Mouse (Mus musculus) limb, embryonic 13.5 days (tissue): ENCODE results near the gene Hnrnph3. TPM values are rescaled to one million over a fixed set of nuclear protein-coding genes. Genes with fewer than 3 reads are reported as not detected.
A peak's percentile ranks its signal among the peaks of the same experiment; 100 is the strongest.

ENCODE experiments used
- ATAC-seq: fragments of 200-750 bp; cut with Nextera tagmentation; 2 replicates; pipeline ENCODE4 v1.8.0; 2017; ENCODE audit warnings: low read depth, moderate number of reproducible peaks, moderate TSS enrichment; ENCODE audit not compliant: low FRiP score
- H3K27ac ChIP-seq: fragments of 300-500 bp; sonication (generic); 2 replicates; pipeline ENCODE4 v1.5.1; 2015; ENCODE audit warnings: inconsistent platforms, mild to moderate bottlenecking, moderate library complexity
- H3K27me3 ChIP-seq: fragments of 300-500 bp; sonication (generic); 2 replicates; pipeline ENCODE4 v1.6.1; 2015; ENCODE audit warnings: mild to moderate bottlenecking, inconsistent platforms
- H3K36me3 ChIP-seq: fragments of 300-500 bp; sonication (generic); 2 replicates; pipeline ENCODE4 v1.6.1; 2015; ENCODE audit warnings: inconsistent platforms, mild to moderate bottlenecking, moderate library complexity
- H3K4me1 ChIP-seq: fragments of 300-500 bp; sonication (generic); 2 replicates; pipeline ENCODE4 v1.6.1; 2015; ENCODE audit warnings: inconsistent platforms
- H3K4me2 ChIP-seq: fragments of 300-500 bp; sonication (generic); replicated peaks from 2 replicates; pipeline ENCODE4 v1.6.1; 2015; ENCODE audit warnings: inconsistent platforms, mild to moderate bottlenecking, moderate library complexity
- H3K4me3 ChIP-seq: fragments of 300-500 bp; sonication (generic); 2 replicates; pipeline ENCODE4 v1.5.1; 2015; ENCODE audit warnings: moderate library complexity, mild to moderate bottlenecking, inconsistent platforms
- H3K9ac ChIP-seq: fragments of 300-500 bp; sonication (generic); 2 replicates; pipeline ENCODE4 v1.6.1; 2015; ENCODE audit warnings: mild to moderate bottlenecking, inconsistent platforms
- H3K9me3 ChIP-seq: fragments of 300-500 bp; sonication (generic); 2 replicates; pipeline ENCODE4 v1.6.1; 2016; ENCODE audit warnings: inconsistent platforms
- WGBS: fragments of 180-500 bp; shearing (Covaris S2); methylation state at CpG from one replicate; pipeline ENCODE4 v1.1.7; 2015; 5-methylcytosine and 5-hydroxymethylcytosine counted together
- polyA plus RNA-seq: library from polyadenylated mRNA; unstranded; fragments of >200 nt; fragmentation: Nextera tagmentation; extraction: Ambion mirVana; gene quantifications from 2 replicates; pipeline ENCODE4 v1.2.1, GENCODE M21; 2015

Hnrnph3 gene
- polyA plus RNA-seq, 1 experiment from 2014 or later, result 137 TPM

GRCm38 (mm10) chr10:63026795-63027160 lies 2.8 kb upstream of the Hnrnph3 start:
- peaks cover 20% of the 10 kb centered on the region for H3K4me1 ChIP-seq
- 0 out of 2 replicates have a peak overlapping the region, but pooled peaks have one; percentile 34 for H3K4me2 ChIP-seq
- H3K4me3 ChIP-seq, result no peak overlapping the region
- no peak for ATAC-seq
- no peaks in the 10 kb centered on the region for H3K9me3 ChIP-seq
- no peaks in the 10 kb centered on the region for H3K36me3 ChIP-seq
- H3K27ac ChIP-seq, result no peak overlapping the region
- 85% methylated on average over 6 of the region's 6 CpGs for WGBS
- no peak overlapping the region for H3K9ac ChIP-seq
- H3K27me3 ChIP-seq, result no peaks in the 10 kb centered on the region

GRCm38 (mm10) chr10:63026156-63026794 lies 2.3 kb upstream of the Hnrnph3 start:
- H3K9me3 ChIP-seq, result no peaks in the 10 kb centered on the region
- H3K27me3 ChIP-seq, result no peaks in the 10 kb centered on the region
- H3K4me1 ChIP-seq, result peaks cover 25% of the 10 kb centered on the region
- WGBS, result 31% methylated on average over 8 of the region's 8 CpGs
- no peak overlapping the region for H3K27ac ChIP-seq
- no peak overlapping the region for H3K4me3 ChIP-seq
- H3K4me2 ChIP-seq, result peak overlapping the region; percentile 34; the same call in 1 of the 2 replicates
- H3K9ac ChIP-seq, result no peak overlapping the region
- H3K36me3 ChIP-seq, result no peaks in the 10 kb centered on the region
- ATAC-seq, result no peak

DNA sequence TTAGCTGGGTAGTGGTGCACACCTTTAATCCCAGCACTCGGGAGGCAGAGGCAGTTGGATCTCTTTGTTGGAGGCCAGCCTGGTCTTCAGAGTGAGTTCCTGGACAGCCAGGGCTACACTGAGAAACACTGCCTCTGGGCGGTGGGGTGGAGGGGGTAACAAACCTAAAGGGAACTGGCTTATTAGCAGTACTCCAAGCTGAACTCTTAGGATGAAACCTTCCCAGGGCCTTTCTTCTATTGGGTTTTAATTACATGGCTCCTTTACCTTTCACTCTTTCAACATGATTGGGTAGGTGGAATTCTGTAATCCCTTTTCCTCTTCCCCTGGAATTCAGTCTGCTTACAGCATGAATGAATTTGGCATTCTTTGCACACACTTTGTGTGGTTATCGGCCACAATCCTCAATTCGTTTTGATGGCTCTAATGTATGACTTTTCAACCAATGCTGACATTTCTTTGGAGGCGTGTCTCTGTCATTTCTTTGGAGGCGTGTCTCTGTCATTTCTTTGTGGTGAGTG lies 1.5 kb upstream of the Hnrnph3 start:
- H3K27me3 ChIP-seq, result no peaks in the 10 kb centered on the region
- peaks cover 33% of the 10 kb centered on the region for H3K4me1 ChIP-seq
- H3K9ac ChIP-seq, result 0 out of 2 replicates have a peak overlapping the region, but pooled peaks have one; percentile 8
- peak overlapping the region; percentile 100; the same call in 1 of the 2 replicates for H3K27ac ChIP-seq
- no peak for ATAC-seq
- WGBS, result 50% methylated on average over 6 of the region's 6 CpGs
- no peaks in the 10 kb centered on the region for H3K9me3 ChIP-seq
- no peaks in the 10 kb centered on the region for H3K36me3 ChIP-seq
- H3K4me3 ChIP-seq, result peak overlapping the region; percentile 91; the same call in 1 of the 2 replicates
- H3K4me2 ChIP-seq, result peak overlapping the region; percentile 66

DNA sequence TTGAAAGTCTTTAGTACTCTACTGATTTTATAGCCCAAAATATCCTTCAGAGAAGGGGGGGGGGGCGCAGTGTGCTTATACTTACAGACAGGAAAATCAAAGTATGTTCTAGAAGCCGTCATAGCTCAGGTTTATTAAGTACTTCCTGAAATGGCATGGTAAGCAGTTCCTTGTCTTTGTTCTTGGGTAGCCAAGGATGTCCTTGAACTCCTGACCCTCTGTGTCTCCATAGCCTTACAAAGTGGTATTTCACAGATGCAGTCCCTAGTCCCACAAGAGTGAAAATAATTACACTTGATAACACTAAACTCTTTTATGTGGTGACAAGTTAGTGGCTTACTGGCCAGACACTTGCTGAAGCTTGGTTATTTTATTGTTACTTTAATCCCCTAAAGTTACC lies 999 bp upstream of the Hnrnph3 start:
- Histone ChIP-seq H3K27me3 (no peaks in the 10 kb centered on the region), H3K36me3 (no peaks in the 10 kb centered on the region), H3K4me1 (peaks cover 38% of the 10 kb centered on the region), H3K9me3 (no peaks in the 10 kb centered on the region), H3K27ac (peak overlapping the region; percentile 100), H3K9ac (peak overlapping the region; percentile 79; the same call in 1 of the 2 replicates), H3K4me3 (peak overlapping the region; percentile 91), H3K4me2 (peak overlapping the region; percentile 66)
- 27% methylated on average over 2 of the region's 2 CpGs for WGBS
- ATAC-seq, result no peak

DNA sequence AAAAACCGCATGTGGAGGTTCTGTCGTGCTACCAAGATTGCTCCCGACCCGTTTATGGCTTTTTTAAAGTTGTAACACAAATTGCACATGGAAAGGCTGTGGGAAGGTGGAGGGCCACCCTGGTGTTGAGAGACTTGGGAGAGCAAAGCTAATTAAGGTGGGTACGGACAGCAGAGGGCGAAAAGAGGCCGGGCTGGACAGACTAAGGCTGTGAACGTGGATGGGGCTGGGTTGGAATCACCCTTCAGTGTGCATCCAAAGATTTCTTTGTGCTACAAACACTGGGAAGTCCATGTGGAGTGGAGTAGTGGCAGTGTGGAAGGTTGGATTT lies 528 bp upstream of the Hnrnph3 start:
- H3K9me3 ChIP-seq, result no peaks in the 10 kb centered on the region
- peaks cover 40% of the 10 kb centered on the region for H3K4me1 ChIP-seq
- no peaks in the 10 kb centered on the region for H3K27me3 ChIP-seq
- H3K36me3 ChIP-seq, result no peaks in the 10 kb centered on the region
- H3K9ac ChIP-seq, result peak overlapping the region; percentile 79
- under 1% methylated on average over 8 of the region's 8 CpGs for WGBS
- peak; percentile 18; the same call in 1 of the 2 replicates for ATAC-seq
- H3K4me3 ChIP-seq, result peak overlapping the region; percentile 91
- H3K4me2 ChIP-seq, result peak overlapping the region; percentile 66
- peak overlapping the region; percentile 100 for H3K27ac ChIP-seq

DNA sequence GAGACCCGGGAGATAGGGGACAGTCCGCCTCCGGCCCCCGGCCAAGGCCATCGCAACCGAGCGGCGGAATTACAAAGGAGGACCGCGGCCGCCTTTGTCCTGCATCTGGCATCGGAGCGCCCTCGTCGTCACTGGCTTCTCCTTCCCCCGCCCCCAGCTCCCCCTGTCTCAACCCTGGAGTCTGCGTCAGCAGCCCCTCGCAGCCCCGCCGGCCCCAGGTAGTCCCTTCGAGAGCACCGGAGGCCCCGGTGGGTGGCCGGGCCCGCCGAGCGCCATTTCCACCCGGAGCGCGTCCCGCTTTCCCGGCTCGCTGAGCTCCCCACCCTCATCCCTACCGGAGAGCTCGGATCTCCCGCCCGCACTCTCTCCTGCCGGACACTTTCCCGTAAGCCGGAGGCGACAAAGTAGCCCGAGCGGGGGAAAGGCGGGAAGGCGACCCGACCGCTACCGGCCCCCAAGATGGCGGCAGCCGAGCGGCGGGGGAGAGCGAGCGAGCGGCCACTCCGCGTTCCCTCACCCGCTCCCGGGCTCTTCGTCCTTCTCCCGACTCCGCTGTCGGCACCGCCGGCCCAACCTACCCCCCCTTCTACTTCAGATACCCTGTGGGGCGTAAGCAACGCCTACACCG lies 782 bp downstream of the Hnrnph3 start:
- peak; percentile 16; the same call in 1 of the 2 replicates for ATAC-seq
- H3K9me3 ChIP-seq, result no peaks in the 10 kb centered on the region
- under 1% methylated on average over 65 of the region's 68 CpGs for WGBS
- peak overlapping the region; percentile 100 for H3K27ac ChIP-seq
- H3K9ac ChIP-seq, result peak overlapping the region; percentile 100
- H3K36me3 ChIP-seq, result no peaks in the 10 kb centered on the region
- no peaks in the 10 kb centered on the region for H3K27me3 ChIP-seq
- H3K4me2 ChIP-seq, result peak overlapping the region; percentile 66
- peak overlapping the region; percentile 91 for H3K4me3 ChIP-seq
- H3K4me1 ChIP-seq, result peaks cover 43% of the 10 kb centered on the region

GRCm38 (mm10) chr10:63022541-63023120 lies 1.4 kb downstream of the Hnrnph3 start:
- H3K4me2 ChIP-seq, result peak overlapping the region; percentile 66
- H3K27me3 ChIP-seq, result no peaks in the 10 kb centered on the region
- peak overlapping the region; percentile 100 for H3K9ac ChIP-seq
- H3K4me3 ChIP-seq, result peak overlapping the region; percentile 91
- no peaks in the 10 kb centered on the region for H3K9me3 ChIP-seq
- H3K4me1 ChIP-seq, result peaks cover 43% of the 10 kb centered on the region
- H3K36me3 ChIP-seq, result peaks cover 4% of the 10 kb centered on the region
- peak overlapping the region; percentile 100 for H3K27ac ChIP-seq
- no peak for ATAC-seq
- WGBS, result under 1% methylated on average over 27 of the region's 27 CpGs

DNA sequence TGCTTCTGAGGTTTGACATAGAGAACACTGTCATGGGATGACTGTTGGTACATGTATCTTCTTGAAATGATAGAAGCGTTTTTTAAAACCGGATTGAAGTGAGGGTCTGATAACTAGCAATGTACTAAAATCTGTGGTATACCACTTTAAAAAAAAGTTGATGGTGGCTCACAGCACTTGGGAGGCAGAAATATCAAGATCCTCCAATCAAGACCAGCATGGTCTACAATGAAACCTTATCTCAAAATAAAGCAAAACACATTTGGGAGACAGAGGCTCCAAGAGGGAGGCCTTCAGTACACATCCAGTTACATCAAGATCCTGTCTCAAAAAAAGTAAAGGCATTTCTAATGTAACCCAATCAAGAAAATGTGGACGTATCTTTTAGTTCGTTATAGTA lies 2.3 kb downstream of the Hnrnph3 start:
- Histone ChIP-seq H3K27ac (no peak overlapping the region), H3K36me3 (peaks cover 13% of the 10 kb centered on the region), H3K9me3 (no peaks in the 10 kb centered on the region), H3K9ac (peak overlapping the region; percentile 100; the same call in 1 of the 2 replicates), H3K4me3 (peak overlapping the region; percentile 91), H3K4me2 (peak overlapping the region; percentile 66), H3K4me1 (peaks cover 43% of the 10 kb centered on the region), H3K27me3 (no peaks in the 10 kb centered on the region)
- no peak for ATAC-seq
- WGBS, result 57% methylated on average over 4 of the region's 4 CpGs

GRCm38 (mm10) chr10:63019304-63019703 lies 4.7 kb downstream of the Hnrnph3 start:
- WGBS, result 81% methylated on average over 6 of the region's 6 CpGs
- ATAC-seq, result no peak
- Histone ChIP-seq H3K4me2 (no peak overlapping the region), H3K4me3 (no peak overlapping the region), H3K9me3 (no peaks in the 10 kb centered on the region), H3K36me3 (peaks cover 35% of the 10 kb centered on the region), H3K27me3 (no peaks in the 10 kb centered on the region), H3K27ac (no peak overlapping the region), H3K9ac (no peak overlapping the region), H3K4me1 (peaks cover 26% of the 10 kb centered on the region)

GRCm38 (mm10) chr10:63014168-63014567 lies 9.8 kb downstream of the Hnrnph3 start:
- no peak for ATAC-seq
- Histone ChIP-seq H3K4me1 (no peaks in the 10 kb centered on the region), H3K4me3 (no peak overlapping the region), H3K9me3 (no peaks in the 10 kb centered on the region), H3K4me2 (no peak overlapping the region), H3K36me3 (peaks cover 83% of the 10 kb centered on the region), H3K9ac (no peak overlapping the region), H3K27ac (no peak overlapping the region), H3K27me3 (no peaks in the 10 kb centered on the region)
- WGBS, result 85% methylated on average over 9 of the region's 9 CpGs

- Histone ChIP-seq H3K27me3 (no peaks in the 10 kb centered on the region), H3K4me2 (no peak overlapping the region), H3K9ac (no peak overlapping the region), H3K4me1 (no peaks in the 10 kb centered on the region), H3K9me3 (no peaks in the 10 kb centered on the region), H3K4me3 (no peak overlapping the region), H3K27ac (no peak overlapping the region), H3K36me3 (peaks cover 88% of the 10 kb centered on the region)
- no peak for ATAC-seq
- 60% methylated on average over 3 of the region's 3 CpGs for WGBS
Observed at GRCm38 (mm10) chr10:63013476-63013875, 10.5 kb downstream of the Hnrnph3 start.

DNA sequence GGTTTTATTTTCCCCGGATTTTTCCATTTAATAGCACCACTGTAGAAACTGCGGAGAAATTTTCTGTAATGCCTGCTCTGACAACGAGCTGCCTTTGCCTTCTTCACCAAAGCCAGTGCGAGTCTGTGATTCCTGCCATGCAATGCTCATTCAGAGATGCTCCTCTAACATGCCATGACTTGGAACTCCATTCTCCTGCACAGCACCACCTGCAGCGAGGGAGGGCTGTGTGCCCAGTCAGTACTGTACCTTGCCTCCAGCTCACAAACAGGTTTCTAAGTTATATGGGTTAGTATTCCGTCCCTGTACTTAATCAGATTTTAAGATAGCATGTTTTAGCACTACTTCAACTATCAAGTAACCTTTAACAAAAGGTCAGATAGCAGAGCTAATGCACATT lies 12.5 kb downstream of the Hnrnph3 start:
- peaks cover 93% of the 10 kb centered on the region for H3K36me3 ChIP-seq
- H3K27me3 ChIP-seq, result no peaks in the 10 kb centered on the region
- no peaks in the 10 kb centered on the region for H3K4me1 ChIP-seq
- WGBS, result 83% methylated on average over 6 of the region's 6 CpGs
- ATAC-seq, result no peak
- no peak overlapping the region for H3K9ac ChIP-seq
- H3K4me3 ChIP-seq, result no peak overlapping the region
- no peaks in the 10 kb centered on the region for H3K9me3 ChIP-seq
- H3K27ac ChIP-seq, result no peak overlapping the region
- H3K4me2 ChIP-seq, result no peak overlapping the region
